26 mouse cellular contexts compared by ENCODE assay signal in genomic region chr5:18579518-18579917, GRCm38 (mm10).
DNase-seq lines count a peak whose midpoint lies in the region; ATAC-seq and TF ChIP-seq lines count a peak whose summit lies in the region.
"Had no signal": no experiment of that assay in that cellular context is flagged by ENCODE, and none has a peak within 500 bp of the region (broad histone marks: within the 10 kb centered on the region; RNA-seq: fewer than 3 reads in every experiment).

No protein-coding gene starts in this region.

- no peaks in the 10 kb centered on the region for H3K4me1 ChIP-seq in hindbrain, postnatal 0 days (ENCODE audit: insufficient read depth, low read length)
- H3K4me1 ChIP-seq in hindbrain, embryonic 11.5 days (replicated peaks; ENCODE audit: control insufficient read depth, insufficient read depth, low read length), result no peaks in the 10 kb centered on the region
- H3K4me1 ChIP-seq in CH12.LX (ENCODE audit: control insufficient read depth in 1 of 2, insufficient read depth in 2 of 2) (no peaks in the 10 kb centered on the region), E14TG2a.4 (replicated peaks; ENCODE audit: low read depth, low read length) (no peaks in the 10 kb centered on the region)
- H3K4me1 ChIP-seq: embryonic facial prominence, embryonic 10.5 days; embryonic facial prominence, embryonic 13.5 days; hindbrain, embryonic 13.5 days had no signal

- H3K4me3 ChIP-seq in hindbrain, postnatal 0 days (ENCODE audit: low read length), result no peak overlapping the region
- H3K4me3 ChIP-seq in hindbrain, embryonic 11.5 days (ENCODE audit: low read depth, low read length), result no peak overlapping the region
- H3K4me3 ChIP-seq in CH12.LX (replicated peaks in 1 of 3; ENCODE audit: low read depth in 2 of 3, low read length in 2 of 3, poor library complexity in 1 of 3) (no peak overlapping the region), E14TG2a.4 (replicated peaks; ENCODE audit: low read length) (no peak overlapping the region)
- H3K4me3 ChIP-seq: embryonic facial prominence, embryonic 10.5 days; embryonic facial prominence, embryonic 13.5 days; gastrocnemius, adult 2 months; hindbrain, embryonic 13.5 days had no signal

- no peak overlapping the region for H3K4me2 ChIP-seq in hindbrain, postnatal 0 days (ENCODE audit: low read depth, low read length)
- H3K4me2 ChIP-seq in hindbrain, embryonic 11.5 days (replicated peaks; ENCODE audit: low read depth, low read length), result no peak overlapping the region
- no peak overlapping the region for H3K4me2 ChIP-seq in CH12.LX (ENCODE audit: insufficient read depth, low read depth, poor library complexity, severe bottlenecking)
- H3K4me2 ChIP-seq: embryonic facial prominence, embryonic 13.5 days; heart, embryonic 11.5 days; hindbrain, embryonic 13.5 days had no signal

- no peak for TF ChIP-seq RAD21 in CH12.LX (IDR thresholded peaks at IDR 0.05; ENCODE audit: low read depth, low read length)

- no peak overlapping the region for H3K9ac ChIP-seq in hindbrain, postnatal 0 days (replicated peaks; ENCODE audit: low read length)
- H3K9ac ChIP-seq in hindbrain, embryonic 11.5 days (ENCODE audit: low read depth, low read length), result no peak overlapping the region
- no peak overlapping the region for H3K9ac ChIP-seq in CH12.LX (ENCODE audit: insufficient read depth, low read depth)
- H3K9ac ChIP-seq: embryonic facial prominence, embryonic 13.5 days; hindbrain, embryonic 13.5 days had no signal

- in situ Hi-C loops in CH12.LX (cut with MboI; ENCODE audit: low pct_ligation_motif_present, low pct_unique_long_range_greater_than_20kb, low sequenced_read_pairs), result no loop called here

- H3K9me3 ChIP-seq in hindbrain, postnatal 0 days (ENCODE audit: low read length), result no peaks in the 10 kb centered on the region
- no peaks in the 10 kb centered on the region for H3K9me3 ChIP-seq in hindbrain, embryonic 11.5 days (ENCODE audit: control insufficient read depth, low read length)
- no peaks in the 10 kb centered on the region for H3K9me3 ChIP-seq in CH12.LX (replicated peaks; ENCODE audit: low read length)
- peaks cover 15% of the 10 kb centered on the region for H3K9me3 ChIP-seq in E14TG2a.4 (ENCODE audit: low read length)
- H3K9me3 ChIP-seq: embryonic facial prominence, embryonic 10.5 days; embryonic facial prominence, embryonic 13.5 days; hindbrain, embryonic 13.5 days had no signal

- no peak for TF ChIP-seq POLR2A in CH12.LX (IDR thresholded peaks at IDR 0.05; ENCODE audit: low read depth, low read length)

- TF ChIP-seq EP300 in CH12.LX (IDR thresholded peaks at IDR 0.05; ENCODE audit: low read length), result no peak

- ATAC-seq in hindbrain, postnatal 0 days, result no peak
- no peak for ATAC-seq in hindbrain, embryonic 11.5 days (ENCODE audit: low FRiP score)
- ATAC-seq: activated CD4-positive, CD25-positive, alpha-beta regulatory T cell, adult 4 months; CD4-positive, CD25-positive, alpha-beta regulatory T cell, adult 4 months; forebrain, embryonic 16.5 days; hindbrain, embryonic 16.5 days; inflammation-experienced regulatory T-cells, adult 6 months; intestine, embryonic 16.5 days had no signal

- H3K27ac ChIP-seq in hindbrain, postnatal 0 days, result no peak overlapping the region
- H3K27ac ChIP-seq in hindbrain, embryonic 11.5 days (ENCODE audit: low read depth, low read length), result no peak overlapping the region
- H3K27ac ChIP-seq in CH12.LX (ENCODE audit: insufficient read depth, low read depth), result no peak overlapping the region
- H3K27ac ChIP-seq: embryonic facial prominence, embryonic 10.5 days; embryonic facial prominence, embryonic 13.5 days; gastrocnemius, adult 2 months; hindbrain, embryonic 13.5 days had no signal

- H3K36me3 ChIP-seq in hindbrain, postnatal 0 days (ENCODE audit: insufficient read depth, low read length), result no peaks in the 10 kb centered on the region
- H3K36me3 ChIP-seq in hindbrain, embryonic 11.5 days (ENCODE audit: control insufficient read depth, insufficient read depth, low read length), result no peaks in the 10 kb centered on the region
- no peaks in the 10 kb centered on the region for H3K36me3 ChIP-seq in CH12.LX (replicated peaks in 1 of 2; ENCODE audit: control insufficient read depth in 1 of 2, insufficient read depth in 1 of 2, low read length in 1 of 2)
- H3K36me3 ChIP-seq in E14TG2a.4 (ENCODE audit: insufficient read depth, low read length), result no peaks in the 10 kb centered on the region
- H3K36me3 ChIP-seq: embryonic facial prominence, embryonic 10.5 days; embryonic facial prominence, embryonic 13.5 days; hindbrain, embryonic 13.5 days had no signal

- H3K79me2 ChIP-seq in CH12.LX (replicated peaks; ENCODE audit: control insufficient read depth, extremely low read depth, insufficient read depth, poor library complexity, severe bottlenecking), result no peaks in the 10 kb centered on the region

- 0 out of 2 replicates have a peak, but pooled peaks have one; percentile 15 for TF ChIP-seq CTCF in hindbrain, postnatal 0 days (IDR thresholded peaks at IDR 0.05; ENCODE audit: low read depth)
- no peak for TF ChIP-seq CTCF in CH12.LX (conservative IDR thresholded peaks at IDR 0.05 in 1 of 2, IDR thresholded peaks at IDR 0.05 in 1 of 2; ENCODE audit: low read depth in 2 of 2, low read length in 2 of 2)
- TF ChIP-seq CTCF in E14TG2a.4 (conservative IDR thresholded peaks at IDR 0.05; ENCODE audit: low read length), result 0 out of 2 replicates have a peak, but pooled peaks have one; percentile 8

- H3K27me3 ChIP-seq in hindbrain, postnatal 0 days (ENCODE audit: insufficient read depth, low read length), result no peaks in the 10 kb centered on the region
- no peaks in the 10 kb centered on the region for H3K27me3 ChIP-seq in hindbrain, embryonic 11.5 days (ENCODE audit: control insufficient read depth, insufficient read depth, low read length)
- H3K27me3 ChIP-seq in CH12.LX (replicated peaks), result no peaks in the 10 kb centered on the region
- H3K27me3 ChIP-seq in E14TG2a.4 (ENCODE audit: insufficient read depth, low read length), result no peaks in the 10 kb centered on the region
- H3K27me3 ChIP-seq: embryonic facial prominence, embryonic 13.5 days; hindbrain, embryonic 13.5 days had no signal

- no peak for DNase-seq in hindbrain, postnatal 0 days (ENCODE audit: low spot score)
- no peak for DNase-seq in hindbrain, embryonic 11.5 days (ENCODE audit: low spot score)
- DNase-seq in CH12.LX (ENCODE audit: extremely low read depth), result no peak
- DNase-seq in brain, adult 2 months (ENCODE audit: low read depth, low spot score), result peak; percentile 1
- DNase-seq in lung, postnatal 4 days, result no peak
- DNase-seq: adrenal gland, adult 8-10 months; adrenal gland, postnatal 25 days; cerebellum, adult 2 months; cerebellum, postnatal 10 days; cerebellum, postnatal 36 days; embryo, embryonic 11 days; gastrocnemius, adult 2 months; gastrocnemius, postnatal 14 days; heart, adult 11 months; kidney, adult 18-20 months had no signal

- dilution Hi-C loops in CH12.LX (cut with MboI; ENCODE audit: extremely low pct_ligation_motif_present, extremely low pct_unique_long_range_greater_than_20kb, low sequenced_read_pairs), result no loop called here

TF ChIP-seq in CH12.LX, 34 proteins besides CTCF, POLR2A, EP300 and RAD21:
- TF ChIP-seq UBTF (IDR thresholded peaks at IDR 0.05; ENCODE audit: low read depth, low read length) (no peak), JUND (conservative IDR thresholded peaks at IDR 0.05; ENCODE audit: low read depth, low read length) (no peak), POLR2AphosphoS2 (IDR thresholded peaks at IDR 0.05; ENCODE audit: low read depth, low read length) (no peak), MXI1 (IDR thresholded peaks at IDR 0.05; ENCODE audit: low read depth, low read length) (no peak), HCFC1 (IDR thresholded peaks at IDR 0.05; ENCODE audit: low read depth, low read length) (no peak), MAFK (IDR thresholded peaks at IDR 0.05; ENCODE audit: insufficient replicate concordance, low read length) (no peak), ZNF384 (IDR thresholded peaks at IDR 0.05; ENCODE audit: low read depth, low read length) (peak; percentile 15; the same call in 1 of the 2 replicates)

Comparison
In these comparisons a context has a peak if more than half of its experiments do, and no peak if none do; other contexts are left out.
1. CTCF ChIP-seq: peak in hindbrain, postnatal 0 days (single experiment) and E14TG2a.4 (single experiment); none in CH12.LX (0 of 2).